Mouse (Mus musculus) MEL (cell line): ENCODE results near the gene Gfod1.

ENCODE experiments used
- HCFC1 ChIP-seq: IDR thresholded peaks from 2 replicates; pipeline ENCODE4 v1.6.1; 2012; ENCODE audit warnings: low read depth, mild to moderate bottlenecking, inconsistent platforms, low read length, improper control_type of control experiment, moderate library complexity
- POLR2A ChIP-seq, 2 experiments: IDR thresholded peaks; 2 replicates each; pipeline ENCODE4 v1.6.1; 2011 to 2012; ENCODE audit warnings: low read length in 2 of 2, mild to moderate bottlenecking in 2 of 2, control low read depth in 1 of 2, improper control_type of control experiment in 1 of 2, low read depth in 1 of 2, moderate library complexity in 1 of 2; ENCODE audit not compliant: control insufficient read depth in 1 of 2, insufficient read depth in 1 of 2, poor library complexity in 1 of 2
- RCOR1 ChIP-seq: IDR thresholded peaks from 2 replicates; pipeline ENCODE4 v1.6.1; 2012; ENCODE audit warnings: low read depth, mild to moderate bottlenecking, inconsistent platforms, low read length, improper control_type of control experiment
- TCF12 ChIP-seq: IDR thresholded peaks from 2 replicates; pipeline ENCODE4 v1.6.1; 2014; ENCODE audit warnings: low read depth, mild to moderate bottlenecking, inconsistent platforms, low read length, improper control_type of control experiment, moderate library complexity

GRCm38 (mm10) chr13:43317411-43317810, 13.4 kb upstream of the Gfod1 start:
- TF ChIP-seq RCOR1, result no peak
- no peak for TF ChIP-seq POLR2A (IDR thresholded peaks at IDR 0.05; ENCODE audit: control insufficient read depth in 1 of 2, insufficient read depth in 1 of 2, low read depth in 1 of 2, low read length in 2 of 2, poor library complexity in 1 of 2)
- no peak for TF ChIP-seq HCFC1
- no peak for TF ChIP-seq TCF12
